Mouse (Mus musculus): ENCODE data around the gene Micu2. TPM values are rescaled to one million over a fixed set of nuclear protein-coding genes. Genes with fewer than 3 reads are reported as not detected.

The Micu2 gene
- 10 to 100 TPM; 23.4 to 25.4 TPM for total RNA-seq (2021)
- long read RNA-seq, experiment 1, transcript Micu2-201 (12 exons, 2,329 nt), result major isoform, 27 of 33 reads
- long read RNA-seq, experiment 1, partial matches to known transcripts, result 2 of 33 reads
- long read RNA-seq, experiment 1, other reads (novel, unspliced or antisense), result 4 of 33 reads
- long read RNA-seq, experiment 2, transcript Micu2-201 (12 exons, 2,329 nt), result major isoform, 16 of 20 reads
- long read RNA-seq, experiment 2, partial matches to known transcripts, result 1 of 20 reads
- long read RNA-seq, experiment 2, other reads (novel, unspliced or antisense), result 3 of 20 reads

DNA sequence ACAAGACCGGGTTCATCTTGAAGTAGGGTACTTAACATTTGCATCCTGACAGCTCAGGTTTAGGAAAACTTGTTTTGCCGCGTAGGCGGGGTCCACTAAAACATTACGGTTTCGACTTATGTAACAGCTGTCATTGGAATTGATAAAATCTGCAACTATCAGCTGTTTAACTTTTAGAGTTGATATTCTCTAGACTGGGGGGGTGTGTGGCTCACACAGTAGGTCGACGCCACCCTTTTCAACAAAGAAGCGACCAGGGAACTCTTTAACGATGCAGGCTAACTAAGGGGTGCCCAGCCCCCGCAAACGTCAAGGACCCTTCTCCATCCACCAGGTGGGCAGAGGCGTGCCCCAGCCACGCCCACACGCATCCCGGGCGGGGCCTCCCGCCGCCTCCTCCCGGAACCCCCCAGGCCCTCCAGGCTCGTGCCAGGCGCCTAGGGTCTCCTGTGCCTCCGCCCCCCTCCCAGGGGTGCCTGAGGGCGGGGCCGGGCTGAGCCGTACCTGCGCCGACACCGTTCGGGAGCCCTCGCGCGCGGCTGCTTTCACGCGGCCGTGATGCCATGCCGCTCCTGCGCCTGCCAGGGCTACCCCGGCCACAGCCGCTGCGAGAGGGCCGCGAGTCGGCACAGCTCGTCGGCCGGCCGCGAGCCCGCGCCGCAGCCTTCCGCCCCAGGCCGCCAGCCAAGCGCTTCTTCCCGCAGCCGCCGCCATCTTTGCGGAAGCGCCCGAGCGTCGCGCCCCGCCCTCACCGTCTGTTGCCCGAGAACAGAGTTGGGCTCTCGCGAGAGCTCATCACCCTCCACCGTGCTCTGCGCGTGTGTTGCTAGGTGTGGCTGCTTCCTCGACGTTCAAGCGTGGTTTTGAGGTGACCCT is at the start of gene Micu2:
Gene Micu2 (minus strand): TSS at position 737 of the 876 bp plus-strand sequence.
- DNase-seq (ENCODE audit: low spot score in 2 of 2), result peak; percentile 83

DNA sequence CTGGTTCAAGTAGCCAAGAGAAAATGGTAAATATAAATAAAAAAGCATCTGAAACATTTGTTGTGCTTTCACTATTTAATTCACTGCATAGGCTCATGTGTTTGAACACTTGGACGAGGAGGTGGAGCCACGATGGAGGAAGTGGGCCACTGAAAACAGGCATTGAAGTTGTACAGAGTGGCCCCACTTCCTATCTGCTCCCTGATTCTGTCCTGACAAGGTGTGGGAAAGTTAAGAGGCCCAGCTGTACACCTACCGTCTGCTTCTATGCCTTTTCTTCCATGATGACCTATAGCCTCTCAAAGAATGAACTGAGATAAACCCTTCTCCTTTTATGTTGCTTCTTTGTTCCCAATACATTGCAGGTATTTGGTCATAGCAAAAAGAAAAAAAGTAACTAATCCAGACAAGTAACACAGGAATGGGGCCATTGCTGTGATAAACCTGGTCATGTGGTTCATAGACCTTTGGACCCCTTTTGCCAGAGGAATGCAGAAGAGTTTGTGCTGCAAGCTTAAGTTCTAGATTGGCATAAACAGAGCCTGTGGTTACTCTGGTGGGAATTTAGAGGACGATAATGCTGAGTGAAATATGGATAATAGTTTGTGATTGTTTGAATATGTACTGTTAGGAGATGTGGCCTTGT is 47.7 kb upstream of the Micu2 start:
- DNase-seq (ENCODE audit: low spot score in 2 of 2), result no peak

DNA sequence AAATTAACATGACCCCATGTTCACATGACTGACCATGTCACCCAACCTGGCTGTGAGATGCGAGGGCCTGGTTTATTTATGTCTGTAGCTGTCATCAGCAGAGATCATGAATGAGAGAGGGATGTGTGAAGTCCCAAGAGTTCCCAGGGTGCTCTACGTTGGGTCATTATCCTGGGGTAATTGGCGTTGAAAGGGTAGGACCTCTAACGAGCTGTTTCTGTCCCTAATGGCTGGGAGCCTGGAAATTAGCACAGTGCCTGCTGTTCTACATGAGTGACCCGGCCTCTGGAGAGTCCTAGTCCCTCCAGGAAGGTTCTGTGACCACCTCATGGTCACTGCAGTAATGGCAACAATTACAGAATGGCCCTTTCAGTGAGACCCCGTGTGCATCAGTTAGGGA is 37.1 kb upstream of the Micu2 start:
- no peak for DNase-seq (ENCODE audit: low spot score in 2 of 2)

DNA sequence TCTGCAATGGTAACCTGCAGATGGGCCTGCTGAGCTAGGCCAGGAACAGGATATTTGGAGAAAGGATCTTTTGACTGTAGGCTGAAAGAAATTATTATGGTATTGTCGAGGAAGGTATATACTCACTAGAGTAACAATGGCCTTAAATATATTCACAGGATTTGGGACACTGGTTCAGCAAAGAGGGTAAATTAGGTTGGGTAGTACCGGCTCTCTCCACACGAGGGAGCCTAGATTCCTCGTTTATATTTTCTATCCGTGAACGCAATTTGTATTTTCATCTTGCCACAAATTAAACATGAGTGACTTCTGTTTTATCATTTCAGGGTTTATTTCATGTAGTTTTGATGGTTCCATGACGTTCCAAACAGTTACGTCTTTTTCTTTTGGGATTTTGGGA is 35.5 kb upstream of the Micu2 start:
- DNase-seq (ENCODE audit: low spot score in 2 of 2), result peak; percentile 73 to 83

DNA sequence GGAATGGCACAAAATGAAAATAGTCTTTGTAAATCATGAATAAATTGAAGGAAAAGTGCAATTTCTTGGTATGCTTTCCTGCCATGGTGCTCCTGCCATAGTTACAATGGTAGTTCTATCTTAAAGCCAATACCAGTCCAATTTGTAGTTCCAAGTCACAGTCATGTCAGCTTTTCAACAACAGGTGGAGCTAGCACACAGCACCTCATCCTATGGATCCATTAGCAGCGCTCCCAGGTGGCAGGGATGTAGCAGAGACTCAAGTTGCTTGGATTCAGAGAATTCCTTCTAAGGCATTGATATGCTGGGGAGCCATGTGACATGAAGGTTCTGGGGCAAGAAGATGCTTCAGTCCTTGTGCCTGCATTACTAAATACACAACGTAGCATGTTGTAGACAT is 19.8 kb upstream of the Micu2 start:
- no peak for DNase-seq (ENCODE audit: low spot score in 2 of 2)

DNA sequence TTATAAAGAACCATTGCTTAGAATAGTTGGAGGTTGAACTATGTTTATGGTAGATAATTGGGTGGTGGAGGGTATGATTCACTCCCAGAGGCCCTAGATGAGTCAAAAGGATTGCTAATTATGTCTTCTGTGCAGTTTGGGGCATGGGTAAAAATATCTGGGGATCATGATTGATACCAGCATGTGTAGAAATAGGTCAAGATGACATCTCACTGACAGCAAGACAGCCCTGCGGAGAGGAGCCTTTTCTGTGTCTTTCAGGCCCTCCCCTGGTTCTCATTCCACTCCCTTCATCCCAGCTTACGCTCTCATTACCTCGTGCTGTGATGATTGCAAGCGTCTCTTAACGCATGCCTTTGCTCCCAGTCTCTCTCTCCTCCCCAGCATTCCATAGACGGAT is 4.8 kb upstream of the Micu2 start:
- no peak for DNase-seq (ENCODE audit: low spot score in 2 of 2)

DNA sequence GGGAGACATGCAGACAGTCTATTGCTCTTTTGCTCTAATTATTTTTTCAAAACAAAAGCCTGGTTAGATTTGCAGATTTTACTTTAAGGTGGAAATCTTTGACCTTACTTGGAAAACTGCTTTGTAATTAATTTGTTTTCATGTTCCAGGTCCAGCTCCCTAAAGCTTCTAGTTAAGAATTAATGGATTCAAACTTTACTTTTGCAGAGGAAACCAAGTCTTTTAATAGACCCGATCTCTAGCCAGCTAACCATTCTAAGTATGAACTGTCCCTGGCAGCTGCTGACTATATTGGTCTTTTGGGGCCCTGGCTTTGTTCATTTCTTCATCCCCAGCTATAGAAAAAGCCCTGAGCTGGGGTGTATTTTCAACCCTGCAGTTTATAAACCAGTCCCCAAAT is 3.1 kb upstream of the Micu2 start:
- no peak for DNase-seq (ENCODE audit: low spot score in 2 of 2)

DNA sequence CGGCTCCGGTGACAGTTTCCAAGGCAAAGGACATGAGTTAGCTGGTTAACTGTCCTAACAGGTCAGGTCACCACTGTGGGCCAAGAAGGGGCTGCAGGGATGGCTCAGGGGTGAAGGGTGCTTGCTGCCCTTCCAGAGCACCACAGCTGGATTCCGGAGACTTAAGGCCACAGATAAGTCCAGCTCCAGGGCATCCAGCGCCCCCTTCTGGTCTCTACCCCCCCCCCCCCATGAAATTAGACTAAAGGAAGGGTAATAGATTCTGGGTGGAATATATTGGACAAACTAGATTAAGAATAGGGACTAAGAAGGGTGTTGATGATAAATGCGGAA is 306 bp upstream of the Micu2 start:
- DNase-seq (ENCODE audit: low spot score in 2 of 2), result no peak

DNA sequence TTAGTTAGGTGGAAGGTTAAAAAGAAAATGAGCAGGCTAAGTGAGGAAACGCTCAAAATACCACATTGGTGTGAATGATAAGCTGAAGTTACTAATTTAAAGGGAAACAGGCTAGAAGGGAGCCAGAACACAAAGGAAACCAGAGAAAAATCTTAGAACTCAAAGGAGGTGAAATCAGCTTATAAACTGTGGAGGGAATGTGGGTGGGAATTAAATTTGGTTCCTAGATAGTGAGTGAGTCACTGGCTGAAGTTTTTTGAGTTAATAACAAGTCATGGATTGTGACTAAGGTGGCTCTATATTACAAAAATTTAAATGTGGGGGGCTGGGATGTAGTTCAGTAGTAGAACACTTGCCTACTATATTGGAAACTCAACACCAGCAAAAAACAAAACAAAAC is 1.6 kb downstream of the Micu2 start:
- DNase-seq (ENCODE audit: low spot score in 2 of 2), result no peak

DNA sequence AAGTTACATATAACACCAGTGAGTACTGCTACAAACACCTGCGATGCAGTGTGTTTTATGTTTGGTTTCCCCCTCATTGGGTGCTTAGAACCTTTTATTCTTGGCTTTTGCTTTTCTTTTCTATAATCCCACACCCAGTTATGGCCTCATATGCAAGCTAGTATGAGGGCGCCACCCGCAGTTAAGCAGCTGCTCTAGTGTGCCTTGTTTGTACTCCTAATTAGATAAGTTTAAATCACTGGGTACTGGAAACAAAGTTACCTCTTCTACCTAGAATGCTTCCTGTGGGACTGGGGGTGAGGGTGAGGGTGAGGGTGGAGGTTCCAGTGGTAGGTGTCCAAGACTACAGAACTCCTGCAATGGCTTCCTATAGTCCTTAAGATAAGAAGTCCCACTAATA is 2.9 kb downstream of the Micu2 start:
- no peak for DNase-seq (ENCODE audit: low spot score in 2 of 2)

DNA sequence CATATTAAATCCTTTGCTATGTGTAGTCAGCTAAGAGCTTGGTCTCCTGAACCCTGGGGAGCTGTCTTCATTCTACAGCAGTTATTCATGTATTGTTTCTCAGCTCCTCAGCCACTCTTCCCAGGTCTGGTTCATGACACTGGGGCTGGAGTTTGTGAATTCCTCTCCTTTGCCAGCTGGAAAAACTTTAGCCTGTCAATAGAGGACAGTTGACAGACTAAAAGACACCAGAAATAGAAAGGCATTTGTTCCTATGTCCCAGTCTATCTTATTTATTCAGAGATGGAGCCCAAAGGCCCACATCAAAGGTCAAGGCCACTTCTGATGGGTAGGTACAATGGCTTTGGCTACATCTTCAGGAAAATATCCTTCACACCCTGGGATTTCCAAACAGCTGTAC is 7.3 kb downstream of the Micu2 start:
- no peak for DNase-seq (ENCODE audit: low spot score in 2 of 2)

DNA sequence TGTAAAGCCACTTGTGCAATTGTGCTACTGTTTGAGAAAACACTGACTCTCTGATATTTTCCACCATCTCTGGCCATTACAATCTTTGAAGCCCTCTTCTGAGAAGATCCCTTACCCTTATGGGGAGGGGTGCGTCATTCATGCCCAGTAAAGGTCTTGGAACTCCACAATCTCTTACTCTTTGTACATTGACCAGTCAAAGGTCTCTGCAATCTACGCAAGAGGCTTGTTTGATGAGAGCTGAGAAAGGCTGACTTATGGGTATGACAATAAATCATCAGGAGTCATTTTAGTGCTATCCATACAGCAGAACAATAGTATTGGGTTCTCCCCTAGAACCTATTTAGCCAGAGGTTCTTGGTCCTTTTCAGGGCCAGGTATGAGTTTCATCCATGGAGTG is 9.9 kb downstream of the Micu2 start:
- no peak for DNase-seq (ENCODE audit: low spot score in 2 of 2)

DNA sequence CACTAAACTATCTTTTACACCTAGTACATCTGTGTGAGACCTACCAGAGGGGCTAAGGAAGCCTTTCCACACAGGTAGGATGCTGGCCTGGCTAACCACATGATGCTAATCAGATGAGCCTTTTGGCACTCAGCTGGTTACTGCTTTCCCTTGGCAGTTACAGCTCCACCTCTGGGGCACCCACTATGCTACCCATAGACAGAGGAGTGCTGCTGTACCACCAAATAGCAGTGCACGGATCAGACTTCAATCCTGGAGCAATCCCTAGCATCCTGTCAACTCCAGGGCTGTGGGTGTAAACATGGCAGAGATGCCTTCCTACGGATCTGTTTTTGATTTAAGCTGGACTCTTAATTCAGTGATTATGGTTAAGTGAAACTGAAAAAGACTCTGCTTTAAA is 13.3 kb downstream of the Micu2 start:
- no peak for DNase-seq (ENCODE audit: low spot score in 2 of 2)

DNA sequence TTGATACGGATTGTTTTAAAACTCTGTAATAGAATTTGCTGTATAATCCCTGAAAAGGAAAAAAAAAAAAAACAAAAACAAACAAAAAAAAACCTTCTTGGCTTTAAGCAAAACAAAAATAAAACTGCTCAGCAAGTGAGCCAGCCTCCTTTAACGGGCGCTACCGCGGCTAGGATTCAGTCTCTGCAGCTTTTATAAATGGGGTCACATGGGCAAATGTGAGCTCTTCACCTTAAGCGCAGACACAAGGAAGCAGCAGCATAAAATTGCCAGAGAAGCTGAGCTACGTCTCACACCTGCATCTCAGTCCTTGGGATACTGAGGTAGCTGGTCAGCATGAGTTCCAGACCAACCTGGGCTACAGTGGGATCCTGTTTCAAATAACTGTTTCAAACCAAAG is 16.6 kb downstream of the Micu2 start:
- no peak for DNase-seq (ENCODE audit: low spot score in 2 of 2)

DNA sequence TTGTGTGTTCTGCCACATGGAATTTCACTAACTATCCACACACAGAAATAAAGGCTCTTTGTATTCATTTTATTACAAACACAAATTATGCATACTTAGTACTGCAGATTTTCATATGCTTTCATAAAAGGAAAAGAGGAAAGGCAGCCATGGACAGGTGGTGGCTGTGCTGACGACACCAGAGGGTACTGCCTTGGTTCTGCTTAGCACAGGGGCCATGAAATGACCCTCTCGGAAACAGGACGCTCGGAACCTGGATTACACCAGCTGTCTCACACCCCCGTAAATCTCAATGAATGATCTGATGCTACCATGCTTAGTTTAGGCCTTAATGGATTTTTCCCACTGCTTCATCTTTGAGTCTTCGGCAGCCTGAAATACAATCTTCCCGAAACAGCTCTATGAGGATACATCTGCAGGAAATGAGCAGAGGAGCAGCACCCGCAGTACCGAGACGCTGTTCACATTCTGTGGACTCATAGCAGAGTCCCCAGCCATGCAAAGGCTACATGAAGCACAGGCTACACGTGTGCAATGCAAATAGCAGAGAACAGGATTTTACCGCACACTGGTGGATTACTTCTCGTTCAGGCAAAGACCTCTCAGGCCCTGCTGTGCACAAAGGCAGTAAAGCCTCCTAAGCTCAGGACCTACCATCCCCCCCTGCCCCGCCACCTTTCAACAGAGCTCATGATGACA is 17.2 kb downstream of the Micu2 start:
- DNase-seq (ENCODE audit: low spot score in 2 of 2), result no peak

DNA sequence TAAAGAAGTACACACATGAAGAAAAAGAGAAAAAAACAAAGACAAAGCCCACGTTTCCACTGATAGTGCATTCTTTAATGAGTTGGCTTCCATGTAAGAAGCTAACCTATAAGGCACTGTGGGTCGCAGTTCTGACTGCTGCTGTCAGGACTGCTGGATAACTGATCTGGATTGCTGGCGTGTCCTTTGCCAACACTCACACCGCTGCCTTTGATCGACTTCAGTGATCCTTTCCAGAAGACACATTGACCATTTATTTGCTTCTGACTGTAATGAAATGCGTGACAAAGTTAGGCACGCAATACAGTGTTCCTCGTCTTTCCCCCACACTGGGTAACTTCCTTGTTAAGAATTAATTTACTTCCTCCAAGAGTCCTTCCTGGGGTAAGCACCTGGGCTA is 18.3 kb downstream of the Micu2 start:
- no peak for DNase-seq (ENCODE audit: low spot score in 2 of 2)

DNA sequence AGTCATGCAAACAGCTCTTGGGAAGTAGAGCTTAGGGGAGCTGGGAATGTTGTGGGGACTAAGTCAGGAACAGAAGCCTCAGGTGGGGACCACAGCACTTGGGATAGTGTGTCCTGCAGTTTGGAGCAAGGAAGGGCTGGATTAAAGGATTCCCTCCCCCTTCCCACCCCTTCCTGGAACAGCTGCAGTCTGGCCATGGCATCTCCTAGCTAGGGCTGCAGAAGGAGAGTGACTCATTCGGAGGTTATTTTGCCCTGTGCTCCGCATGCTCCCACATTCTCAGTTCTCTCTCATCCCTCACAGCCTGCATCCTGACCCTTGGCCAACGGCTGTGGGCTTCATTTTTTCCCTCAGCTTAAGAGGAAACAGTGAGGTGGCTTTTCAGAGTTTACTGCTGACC is 18.9 kb downstream of the Micu2 start:
- no peak for DNase-seq (ENCODE audit: low spot score in 2 of 2)

DNA sequence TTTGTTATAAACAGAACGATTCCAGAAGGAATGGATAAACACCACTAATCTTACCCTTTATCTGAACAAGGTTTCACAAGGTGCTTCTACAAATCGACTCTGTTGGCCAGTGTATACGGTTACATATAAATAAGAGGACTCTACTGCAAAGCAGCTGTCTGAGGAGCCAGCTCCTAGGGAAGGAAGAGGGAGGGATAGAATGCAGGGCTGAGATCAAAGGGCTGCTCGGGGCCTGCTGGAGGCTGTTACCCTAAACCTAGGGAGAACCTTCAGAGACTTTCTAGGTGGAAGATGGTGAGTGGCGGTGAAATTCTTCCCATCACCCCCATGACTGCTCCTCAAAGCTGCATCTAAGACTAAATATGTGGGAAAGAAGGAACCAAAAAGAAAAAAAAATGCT is 20.9 kb downstream of the Micu2 start:
- DNase-seq (ENCODE audit: low spot score in 2 of 2), result no peak

DNA sequence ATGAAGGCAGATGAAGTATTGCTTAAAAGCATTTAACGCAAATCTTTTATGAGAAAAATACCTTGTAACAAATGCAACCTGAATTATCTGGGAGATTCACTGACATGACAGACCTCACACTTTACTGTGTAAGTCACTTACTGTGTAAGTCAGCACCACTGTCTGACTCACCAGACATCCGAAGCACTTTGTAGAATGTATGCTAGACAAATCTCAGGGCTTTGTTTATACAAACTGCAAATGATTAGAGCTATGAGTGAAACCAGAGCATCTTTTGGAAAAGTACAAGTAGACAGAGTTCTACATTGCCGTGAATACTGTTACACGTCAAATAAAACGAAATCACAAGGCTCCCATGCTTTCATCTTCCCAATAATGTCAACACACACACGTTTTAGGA is 23.4 kb downstream of the Micu2 start:
- no peak for DNase-seq (ENCODE audit: low spot score in 2 of 2)

DNA sequence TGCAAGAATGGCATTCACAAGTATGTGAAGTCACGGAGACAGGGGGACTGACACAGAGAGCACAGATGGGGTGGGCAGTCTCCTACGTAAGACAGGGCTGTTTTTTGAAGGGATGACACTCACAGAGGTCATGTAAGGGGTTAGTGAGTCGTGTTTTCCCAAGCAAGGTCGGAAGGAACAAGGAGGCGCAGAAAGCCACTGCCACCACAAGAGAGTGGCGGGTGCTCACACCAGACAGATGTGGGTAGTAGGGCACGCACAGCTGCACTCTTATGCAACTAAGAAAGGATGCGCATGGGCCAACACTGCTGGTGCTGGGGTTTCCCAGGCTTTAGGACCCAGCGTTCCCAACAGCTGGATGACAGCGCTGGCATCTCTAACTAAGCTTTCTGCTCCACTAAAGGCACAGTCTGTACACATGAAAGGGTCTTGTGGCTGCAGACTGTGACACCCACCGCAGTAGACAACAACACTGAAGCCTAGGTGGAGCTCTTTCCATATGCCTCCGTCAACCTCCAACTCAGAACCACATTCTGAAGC is 27.0 kb downstream of the Micu2 start:
- no peak for DNase-seq (ENCODE audit: low spot score in 2 of 2)

DNA sequence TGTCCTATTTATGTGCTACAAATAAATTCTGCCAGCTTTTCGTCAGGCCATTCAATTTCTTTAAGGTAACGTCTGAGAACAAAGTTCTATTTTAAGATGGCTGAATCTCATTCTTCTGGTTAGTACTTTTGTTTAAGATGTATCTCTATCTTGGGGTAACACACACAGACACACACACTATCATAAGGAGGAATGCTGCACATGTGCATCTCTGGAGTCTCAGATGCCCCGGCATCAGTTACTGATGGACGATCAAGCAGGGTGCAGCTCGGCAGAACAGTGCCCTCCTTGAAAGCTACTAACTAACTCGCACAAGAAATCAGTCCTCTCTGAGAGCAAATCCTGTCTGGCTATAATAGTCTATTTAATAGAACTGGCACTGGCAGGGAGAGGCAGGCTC is 30.2 kb downstream of the Micu2 start:
- no peak for DNase-seq (ENCODE audit: low spot score in 2 of 2)

Data from left cerebral cortex, adult 18-20 months (tissue).